Mouse (Mus musculus) gastrocnemius, postnatal 36 days (tissue): ENCODE measurements around the gene Rd3l. TPM values are rescaled to one million over a fixed set of nuclear protein-coding genes. Genes with fewer than 3 reads are reported as not detected.

Experiments
- DNase-seq, 2 experiments: peaks; one replicate each; pipeline ENCODE4 v3.0.0; 2022
- intact Hi-C: fragments of 180-260 bp; cut with DNase I; formaldehyde crosslinking; loops from one replicate; pipeline ENCODE4 v1.15.1; 2025
- long read RNA-seq, 2 experiments: library from polyadenylated mRNA; stranded (forward); transcript quantifications; one replicate each; pipeline ENCODE4 v2.0.0; 2021
- total RNA-seq, 2 experiments: library from RNA; stranded (reverse); gene quantifications; 2 replicates each; pipeline ENCODE4 v1.2.3; 2021

Rd3l gene
- not detected for total RNA-seq
- long read RNA-seq, experiment 1 = 0 reads
- long read RNA-seq, experiment 2 = 0 reads

DNA sequence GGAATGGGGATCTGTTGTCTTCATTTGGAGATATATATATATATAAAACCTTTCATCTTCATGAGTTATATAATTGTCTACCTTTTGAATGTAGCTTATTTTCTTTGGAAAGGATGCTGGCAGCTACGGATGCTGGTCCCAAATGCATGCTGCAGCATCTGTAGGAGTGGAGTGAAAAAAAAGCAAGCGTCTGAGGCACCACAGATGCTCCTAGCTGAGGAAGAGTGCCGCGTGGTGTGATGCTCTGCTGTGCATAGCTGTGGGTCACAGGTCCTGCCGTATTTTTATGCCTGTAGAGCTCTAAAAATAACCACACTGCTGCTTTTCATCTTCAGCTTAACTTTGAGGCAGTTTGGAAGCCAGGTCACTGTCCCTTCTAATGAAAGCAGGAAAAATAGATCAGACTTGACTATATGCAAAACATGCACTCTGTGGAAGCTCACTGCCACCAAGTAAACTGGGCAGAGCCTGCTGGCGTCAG lies at the start of gene Rd3l:
Gene Rd3l, minus strand, starts transcription at position 431 of the 481 bp plus-strand sequence.
- intact Hi-C loops = no loop called here
- no peak for DNase-seq

GRCm38 (mm10) chr12:112027408-112027807 lies 46.3 kb upstream of the Rd3l start:
- no peak for DNase-seq
- intact Hi-C loops = no loop called here

GRCm38 (mm10) chr12:112025907-112026645 lies 45.0 kb upstream of the Rd3l start:
- intact Hi-C loops = no loop called here
- no peak for DNase-seq

DNA sequence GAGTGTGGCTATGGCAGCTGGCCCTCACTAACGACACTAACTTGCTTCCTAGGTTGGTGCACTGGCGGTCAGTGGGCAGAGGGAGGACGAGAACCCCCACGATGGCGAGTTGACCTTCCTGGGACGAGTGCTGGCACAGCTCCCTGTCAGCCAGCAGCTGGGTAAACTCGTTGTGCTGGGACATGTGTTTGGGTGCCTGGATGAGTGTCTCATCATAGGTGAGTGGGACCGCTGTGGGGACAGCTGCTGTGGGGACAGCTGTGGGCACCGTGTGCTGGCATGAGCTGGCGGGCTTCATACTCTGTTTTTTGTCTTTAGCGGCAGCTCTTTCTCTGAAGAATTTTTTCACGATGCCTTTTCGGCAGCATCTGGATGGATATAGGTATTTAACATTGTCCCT lies 44.3 kb upstream of the Rd3l start:
- intact Hi-C loops = no loop called here
- DNase-seq = no peak

DNA sequence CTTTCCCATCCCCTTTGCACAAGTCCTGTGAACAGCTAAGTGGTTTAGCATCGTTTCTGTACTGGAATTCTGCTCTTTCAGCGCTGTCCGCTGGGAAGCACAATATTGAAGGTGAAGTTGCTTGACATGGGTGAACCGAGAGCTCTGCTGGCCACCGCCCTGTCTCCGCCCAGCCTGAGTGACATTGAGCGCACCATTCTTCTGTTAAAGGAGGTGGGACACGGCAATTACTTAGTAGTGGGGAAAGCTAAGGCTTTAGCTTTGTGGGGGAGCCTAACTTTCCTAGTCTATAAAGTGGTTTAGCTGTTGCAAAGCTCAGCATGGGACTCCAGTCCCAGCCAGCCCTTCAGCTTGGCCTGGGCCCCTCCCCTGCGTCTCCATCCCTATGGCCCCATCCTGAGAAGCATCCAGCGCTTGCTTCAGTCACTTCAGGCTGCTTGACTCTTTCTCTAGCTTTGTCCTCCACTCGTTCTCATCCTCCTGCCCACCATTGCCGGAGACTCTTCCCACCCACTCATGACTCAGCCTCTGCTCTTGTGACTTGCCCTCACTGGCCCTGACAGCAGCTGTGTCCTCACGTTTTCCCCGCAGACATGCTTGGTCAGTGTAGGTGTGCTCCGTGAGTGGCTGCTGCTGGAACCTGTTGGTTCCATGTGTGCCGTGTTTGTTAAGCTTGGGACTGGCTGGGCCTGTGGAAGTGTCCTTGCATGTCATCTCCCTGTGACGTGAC lies 43.6 kb upstream of the Rd3l start:
- intact Hi-C loops = no loop called here
- DNase-seq = no peak

- intact Hi-C loops = no loop called here
- no peak for DNase-seq
These were observed 42.2 kb upstream of the Rd3l start for GRCm38 (mm10) chr12:112023306-112023705.

GRCm38 (mm10) chr12:112016346-112016745 lies 35.2 kb upstream of the Rd3l start:
- intact Hi-C loops = no loop called here
- no peak for DNase-seq

DNA sequence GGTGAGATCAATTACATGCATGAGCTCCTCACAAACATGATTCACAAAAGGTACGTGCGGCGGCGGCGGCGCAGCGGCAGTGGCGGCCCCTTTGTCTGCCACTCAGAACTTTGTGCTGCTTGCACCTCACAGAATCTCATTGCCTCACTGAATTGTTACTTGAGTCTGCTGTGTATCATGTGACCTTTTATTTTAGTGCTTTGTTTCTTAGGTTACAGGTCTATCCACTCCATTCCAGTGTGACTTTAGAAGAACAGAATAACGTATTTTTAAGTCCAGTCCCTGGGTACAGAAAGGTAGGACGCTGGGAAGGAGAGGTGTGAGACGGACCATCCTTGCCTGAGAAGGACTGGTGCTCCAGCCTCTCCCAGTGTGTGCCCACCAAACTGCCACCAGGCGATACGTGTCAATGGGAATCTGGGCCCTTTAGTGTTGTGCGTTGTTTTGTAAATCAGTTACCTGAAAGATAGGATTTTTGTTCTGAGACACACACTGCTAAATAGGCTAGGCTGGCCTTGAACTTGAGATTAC lies 32.2 kb upstream of the Rd3l start:
- no peak for DNase-seq
- intact Hi-C loops = no loop called here

DNA sequence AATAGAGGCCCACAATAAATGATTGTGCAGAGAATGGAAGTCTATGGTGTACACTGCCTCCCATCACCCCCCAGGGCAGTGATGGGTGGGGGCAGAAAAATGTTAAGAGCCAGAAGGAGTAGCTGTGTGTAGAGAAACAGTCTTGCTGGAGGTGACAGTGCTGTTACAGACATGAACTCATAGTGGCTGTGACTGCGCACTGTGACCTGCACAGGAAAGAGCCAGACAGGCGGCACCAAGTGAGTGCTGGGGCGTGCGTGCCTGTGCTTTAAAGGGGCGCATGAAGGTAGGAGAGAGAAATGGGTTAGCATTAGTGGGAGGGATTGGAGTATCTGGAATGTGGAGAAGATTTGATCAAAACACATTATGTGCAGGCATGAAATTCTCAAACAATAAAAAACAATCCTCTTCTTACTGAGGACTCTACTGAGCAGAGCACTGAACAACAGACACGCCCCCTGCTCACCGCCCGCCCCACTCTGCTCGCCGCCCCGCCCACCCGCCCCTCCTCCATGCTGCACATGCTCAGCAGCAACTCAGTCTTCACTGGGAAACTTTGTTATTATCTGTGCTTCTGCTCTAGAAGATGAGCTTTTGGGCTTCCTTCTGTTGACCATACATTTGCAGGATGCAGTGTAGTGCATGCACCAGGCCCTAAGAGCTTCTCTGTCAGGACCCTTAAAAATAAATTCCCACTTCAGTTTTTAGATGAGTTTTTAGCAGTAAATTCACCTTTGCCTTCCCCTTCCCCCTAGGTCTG lies 31.6 kb upstream of the Rd3l start:
- no peak for DNase-seq
- intact Hi-C loops = no loop called here

GRCm38 (mm10) chr12:112001223-112001622 lies 20.1 kb upstream of the Rd3l start:
- intact Hi-C loops = loop anchor here (2.0 kb wide), 1 partner anchor 122 kb away; no protein-coding TSS in a partner anchor
- DNase-seq = peak; percentile 40 to 58

DNA sequence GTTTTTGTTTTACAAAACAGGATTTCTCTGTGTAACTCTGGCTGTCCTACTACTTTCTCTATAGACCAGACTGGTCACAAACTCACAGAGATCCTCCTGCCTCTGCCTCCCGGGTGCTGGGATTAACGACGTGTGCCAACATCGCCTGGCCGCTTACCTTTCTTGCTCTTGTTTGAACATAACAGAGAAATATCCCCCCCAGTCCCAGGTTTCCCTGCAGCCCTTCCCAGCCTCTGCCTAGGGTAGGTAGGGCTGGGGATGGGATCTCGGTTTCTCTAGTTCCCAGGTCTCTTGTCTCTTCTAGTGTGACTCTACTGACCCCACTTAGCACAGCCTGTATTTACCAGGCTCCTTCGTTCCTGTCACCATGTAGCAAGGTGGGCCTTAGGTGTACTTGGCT lies 18.6 kb upstream of the Rd3l start:
- intact Hi-C loops = loop anchor here (2.0 kb wide), 1 partner anchor 121 kb away; no protein-coding TSS in a partner anchor
- DNase-seq = no peak

- intact Hi-C loops = no loop called here
- DNase-seq = no peak
These were observed 14.0 kb upstream of the Rd3l start for GRCm38 (mm10) chr12:111995161-111995560.

DNA sequence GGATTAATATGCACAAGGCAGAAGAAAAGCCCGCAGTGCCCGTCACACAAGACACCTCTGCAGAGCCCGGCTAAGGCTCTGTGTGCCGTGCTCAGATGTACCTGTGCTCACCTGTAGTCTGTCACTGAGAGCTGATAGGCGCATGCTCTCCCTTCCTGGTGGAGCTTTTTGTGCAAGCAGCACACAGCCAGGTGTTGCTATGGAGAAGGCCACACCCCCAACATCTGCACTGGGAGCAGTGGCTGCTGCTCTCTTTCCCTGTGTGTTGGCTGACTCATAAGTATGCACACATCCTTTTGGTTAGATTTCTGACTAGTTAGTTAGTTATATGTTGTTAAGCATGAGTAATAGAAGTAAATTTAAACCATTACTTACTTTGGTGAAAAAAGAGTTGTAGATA lies 11.5 kb upstream of the Rd3l start:
- no peak for DNase-seq
- intact Hi-C loops = no loop called here

- DNase-seq = no peak
- intact Hi-C loops = no loop called here
These were observed 5.6 kb upstream of the Rd3l start for GRCm38 (mm10) chr12:111986756-111987155.

DNA sequence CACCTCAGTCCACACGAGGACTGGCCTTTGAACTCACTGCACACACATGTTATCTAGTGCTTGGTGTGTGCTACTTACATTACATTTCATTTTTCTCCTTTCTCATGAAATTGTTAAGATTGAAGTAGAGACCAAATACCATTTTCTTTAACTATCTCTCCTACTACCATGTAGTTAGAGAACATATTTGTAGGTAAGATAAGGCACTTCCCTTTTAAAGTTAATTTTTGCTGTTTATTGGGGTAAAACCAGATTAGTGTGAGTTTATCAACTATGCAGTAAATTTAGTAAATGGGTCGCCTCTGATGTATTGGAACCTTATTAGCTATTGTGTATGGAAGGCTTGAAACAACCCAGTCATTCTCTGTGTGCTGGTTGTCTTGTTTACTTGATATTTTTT lies 2.0 kb upstream of the Rd3l start:
- DNase-seq = no peak
- intact Hi-C loops = no loop called here

DNA sequence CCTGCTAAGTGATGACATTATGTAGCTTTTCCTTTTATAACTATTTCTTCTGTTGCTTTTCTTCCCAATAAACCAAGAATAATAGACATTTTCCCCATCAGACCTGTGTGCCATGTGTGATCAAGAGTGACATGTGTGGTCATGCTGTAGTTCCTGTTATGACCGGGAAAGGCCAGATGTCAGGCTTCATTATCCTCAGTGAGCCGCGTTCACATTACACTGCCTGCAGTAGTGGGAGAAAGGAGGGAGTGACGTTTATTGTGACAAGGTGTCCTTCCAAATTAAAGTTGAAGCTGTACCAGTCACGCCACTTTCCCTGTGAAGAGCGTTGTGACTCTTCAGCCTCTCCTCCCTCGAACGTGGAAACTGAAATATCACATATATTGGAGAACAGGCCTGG lies 714 bp upstream of the Rd3l start:
- DNase-seq = no peak
- intact Hi-C loops = no loop called here

DNA sequence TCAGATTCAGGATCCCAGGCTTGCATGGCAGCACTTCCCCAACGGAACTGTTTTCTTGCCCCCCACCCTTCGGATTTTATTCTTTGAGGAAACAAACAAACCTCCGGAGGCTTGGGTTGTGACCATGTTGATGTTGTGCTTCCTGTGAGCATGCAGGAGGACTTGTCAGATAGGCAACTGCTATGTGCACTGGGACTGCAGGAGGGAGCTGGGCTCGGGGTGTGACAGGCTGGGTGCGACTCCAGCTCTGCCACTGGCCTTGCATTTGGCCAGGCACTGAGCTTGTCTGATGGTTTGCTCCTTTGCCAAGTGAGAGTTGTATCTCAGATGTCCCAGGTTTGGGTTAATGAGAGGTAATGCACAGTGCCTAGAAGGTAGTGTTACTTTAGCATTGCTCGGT lies 2.8 kb downstream of the Rd3l start:
- no peak for DNase-seq
- intact Hi-C loops = no loop called here

GRCm38 (mm10) chr12:111977138-111977537 lies 4.0 kb downstream of the Rd3l start:
- DNase-seq = no peak

GRCm38 (mm10) chr12:111974578-111974977 lies 6.5 kb downstream of the Rd3l start:
- DNase-seq = no peak
- intact Hi-C loops = no loop called here

More at GRCm38 (mm10) chr12:111977138-111977537, 4.0 kb downstream of the Rd3l start:
- intact Hi-C loops = no loop called here

- intact Hi-C loops = no loop called here
- no peak for DNase-seq
These were observed 8.6 kb downstream of the Rd3l start for GRCm38 (mm10) chr12:111972504-111972903.

GRCm38 (mm10) chr12:111971231-111971686 lies 9.9 kb downstream of the Rd3l start, which contains the start of gene Tdrd9:
Gene Tdrd9, plus strand, starts transcription at chr12:111971559.
- DNase-seq = no peak
- intact Hi-C loops = no loop called here
